Mouse (Mus musculus) small intestine, adult 2 months (tissue): Measurements from ENCODE around the gene Acp7. TPM values are rescaled to one million over a fixed set of nuclear protein-coding genes. Genes with fewer than 3 reads are reported as not detected.

Experiments
- H3K27ac ChIP-seq: fragments of 200-500 bp; 2 replicates; pipeline ENCODE4 v1.5.1; 2012; ENCODE audit warnings: low read depth, low read length, control low read depth, inconsistent platforms; ENCODE audit not compliant: insufficient read depth
- H3K27me3 ChIP-seq: fragments of 200-500 bp; 2 replicates; pipeline ENCODE4 v1.6.1; 2012; ENCODE audit warnings: mild to moderate bottlenecking, moderate library complexity, low read length, inconsistent platforms; ENCODE audit not compliant: control insufficient read depth, insufficient read depth
- H3K36me3 ChIP-seq: fragments of 200-500 bp; 2 replicates; pipeline ENCODE4 v1.6.1; 2012; ENCODE audit warnings: mild to moderate bottlenecking, low read length, control low read depth, inconsistent platforms; ENCODE audit not compliant: control insufficient read depth, insufficient read depth
- H3K4me1 ChIP-seq: fragments of 200-500 bp; 2 replicates; pipeline ENCODE4 v1.6.1; 2012; ENCODE audit warnings: low read length, inconsistent platforms, mixed read lengths; ENCODE audit not compliant: control insufficient read depth, insufficient read depth, insufficient read length
- H3K4me3 ChIP-seq: fragments of 200-500 bp; 2 replicates; pipeline ENCODE4 v1.5.1; 2012; ENCODE audit warnings: low read depth, mild to moderate bottlenecking, control low read depth, inconsistent platforms, low read length, moderate library complexity
- CTCF ChIP-seq: fragments of 200-500 bp; IDR thresholded peaks from 2 replicates; pipeline ENCODE4 v1.5.1; 2012; ENCODE audit warnings: low read depth, mild to moderate bottlenecking, control low read depth, inconsistent platforms, low read length, moderate library complexity, mixed read lengths; ENCODE audit not compliant: insufficient replicate concordance, insufficient read length; ENCODE audit errors: extremely low read depth
- POLR2A ChIP-seq: fragments of 200-500 bp; IDR thresholded peaks from 2 replicates; pipeline ENCODE4 v1.6.1; 2012; ENCODE audit warnings: low read depth, mild to moderate bottlenecking, control low read depth, inconsistent platforms, low read length, moderate library complexity
- WGBS: fragments of 180-500 bp; shearing (Covaris S2); methylation state at CpG from one replicate; pipeline ENCODE4 v1.1.7; 2018; 5-methylcytosine and 5-hydroxymethylcytosine counted together
- polyA plus RNA-seq: library from polyadenylated mRNA; depleted of rRNA; stranded (reverse); fragments of >200 nt; gene quantifications from 2 replicates; pipeline ENCODE4 v1.2.3, GENCODE M21; 2012

The Acp7 gene
- polyA plus RNA-seq, 1 experiment, result not detected

- Histone ChIP-seq H3K27ac (0 out of 2 replicates have a peak overlapping the region, but pooled peaks have one; percentile 9), H3K27me3 (no peaks in the 10 kb centered on the region), H3K4me3 (no peak overlapping the region), H3K4me1 (peaks cover 53% of the 10 kb centered on the region), H3K36me3 (0 out of 2 replicates have a peak, but pooled peaks cover 3% of the 10 kb centered on the region)
- TF ChIP-seq CTCF (no peak), POLR2A (no peak)
- WGBS, result 47% methylated on average over 14 of the region's 14 CpGs
These were observed 37.7 kb downstream of the Acp7 start for GRCm38 (mm10) chr7:28593206-28594111.

- Histone ChIP-seq H3K4me1 (peaks cover 64% of the 10 kb centered on the region), H3K4me3 (no peak overlapping the region), H3K27ac (peak overlapping the region; percentile 32), H3K27me3 (no peaks in the 10 kb centered on the region), H3K36me3 (0 out of 2 replicates have a peak, but pooled peaks cover 3% of the 10 kb centered on the region)
- no peak for TF ChIP-seq POLR2A
- no peak for TF ChIP-seq CTCF
- 59% methylated on average over 1 of the region's 1 CpGs for WGBS
These were observed 39.3 kb downstream of the Acp7 start for GRCm38 (mm10) chr7:28591862-28592261.

GRCm38 (mm10) chr7:28587644-28588043, 43.5 kb downstream of the Acp7 start:
- Histone ChIP-seq H3K4me1 (peaks cover 59% of the 10 kb centered on the region), H3K27me3 (no peaks in the 10 kb centered on the region), H3K4me3 (no peak overlapping the region), H3K36me3 (no peaks in the 10 kb centered on the region), H3K27ac (no peak overlapping the region)
- TF ChIP-seq CTCF (no peak), POLR2A (no peak)

- WGBS, result 51% methylated on average over 6 of the region's 6 CpGs
- no peak for TF ChIP-seq CTCF
- Histone ChIP-seq H3K4me1 (peaks cover 55% of the 10 kb centered on the region), H3K27ac (no peak overlapping the region), H3K4me3 (no peak overlapping the region), H3K36me3 (no peaks in the 10 kb centered on the region), H3K27me3 (no peaks in the 10 kb centered on the region)
These were observed 44.3 kb downstream of the Acp7 start for GRCm38 (mm10) chr7:28586663-28587411.

GRCm38 (mm10) chr7:28585001-28585400, 46.1 kb downstream of the Acp7 start:
- 67% methylated on average over 6 of the region's 6 CpGs for WGBS
- H3K36me3 ChIP-seq, result no peaks in the 10 kb centered on the region
- peak overlapping the region; percentile 82 for H3K27ac ChIP-seq
- TF ChIP-seq CTCF (no peak), POLR2A (no peak)
- H3K4me1 ChIP-seq, result peaks cover 56% of the 10 kb centered on the region
- no peaks in the 10 kb centered on the region for H3K27me3 ChIP-seq
- H3K4me3 ChIP-seq, result no peak overlapping the region

GRCm38 (mm10) chr7:28584468-28584867, 46.7 kb downstream of the Acp7 start:
- H3K36me3 ChIP-seq, result no peaks in the 10 kb centered on the region
- 40% methylated on average over 4 of the region's 4 CpGs for WGBS
- H3K4me1 ChIP-seq, result peaks cover 61% of the 10 kb centered on the region
- TF ChIP-seq POLR2A (no peak), CTCF (no peak)
- H3K27me3 ChIP-seq, result no peaks in the 10 kb centered on the region
- H3K27ac ChIP-seq, result peak overlapping the region; percentile 82
- H3K4me3 ChIP-seq, result no peak overlapping the region
